Mouse (Mus musculus) T-helper 2 cell (primary cell): ENCODE data around the gene Psma1.

Source experiments
- in situ Hi-C: fragments of 300-600 bp; cut with MboI, MseI; formaldehyde crosslinking; loops from one replicate; pipeline ENCODE4 v1.15.1; 2025; ENCODE audit warnings: high pct_unique_total_duplicates

Psma1 gene

GRCm38 (mm10) chr7:114276005-114276752, at the start of gene Psma1:
TSS of gene Psma1 (minus strand) at chr7:114276118.
- in situ Hi-C loops: no loop called here

- in situ Hi-C loops: no loop called here
Measured at GRCm38 (mm10) chr7:114323527-114323926, 47.6 kb upstream of the Psma1 start.

- in situ Hi-C loops: no loop called here
Measured at GRCm38 (mm10) chr7:114322531-114323441, 46.9 kb upstream of the Psma1 start.

GRCm38 (mm10) chr7:114321694-114322372, 45.9 kb upstream of the Psma1 start:
- in situ Hi-C loops: no loop called here

GRCm38 (mm10) chr7:114317896-114318295, 42.0 kb upstream of the Psma1 start:
- in situ Hi-C loops: no loop called here

- in situ Hi-C loops: no loop called here
Measured at GRCm38 (mm10) chr7:114317389-114317792, 41.5 kb upstream of the Psma1 start.

GRCm38 (mm10) chr7:114316361-114316871, 40.5 kb upstream of the Psma1 start:
- in situ Hi-C loops: no loop called here

GRCm38 (mm10) chr7:114311209-114311608, 35.3 kb upstream of the Psma1 start:
- in situ Hi-C loops: no loop called here

GRCm38 (mm10) chr7:114309020-114309419, 33.1 kb upstream of the Psma1 start:
- in situ Hi-C loops: no loop called here

- in situ Hi-C loops: no loop called here
Measured at GRCm38 (mm10) chr7:114301293-114301782, 25.4 kb upstream of the Psma1 start.

- in situ Hi-C loops: no loop called here
Measured at GRCm38 (mm10) chr7:114300782-114301181, 24.9 kb upstream of the Psma1 start.

- in situ Hi-C loops: no loop called here
Measured at GRCm38 (mm10) chr7:114299247-114299646, 23.3 kb upstream of the Psma1 start.

- in situ Hi-C loops: no loop called here
Measured at GRCm38 (mm10) chr7:114294698-114295097, 18.8 kb upstream of the Psma1 start.

GRCm38 (mm10) chr7:114293903-114294302, 18.0 kb upstream of the Psma1 start:
- in situ Hi-C loops: no loop called here

- in situ Hi-C loops: no loop called here
Measured at GRCm38 (mm10) chr7:114292501-114292971, 16.6 kb upstream of the Psma1 start.

- in situ Hi-C loops: no loop called here
Measured at GRCm38 (mm10) chr7:114291461-114292335, 15.8 kb upstream of the Psma1 start.

GRCm38 (mm10) chr7:114290078-114290506, 14.2 kb upstream of the Psma1 start:
- in situ Hi-C loops: no loop called here

GRCm38 (mm10) chr7:114284296-114284910, 8.5 kb upstream of the Psma1 start:
- in situ Hi-C loops: no loop called here

- in situ Hi-C loops: no loop called here
Measured at GRCm38 (mm10) chr7:114283006-114283405, 7.1 kb upstream of the Psma1 start.

- in situ Hi-C loops: no loop called here
Measured at GRCm38 (mm10) chr7:114281671-114282070, 5.8 kb upstream of the Psma1 start.
